Mouse (Mus musculus) inflammation-experienced regulatory T-cells, adult 6 months (primary cell): ENCODE measurements at regions not wholly inside any gene's neighbourhood (a gene's known extent, or its start where the extent isn't known, plus 50 kb on each side); places are given as distances from the start of the nearest gene placed in this dataset.

Experiments used
- ATAC-seq: one replicate; pipeline ENCODE4 v1.8.0; 2017

DNA sequence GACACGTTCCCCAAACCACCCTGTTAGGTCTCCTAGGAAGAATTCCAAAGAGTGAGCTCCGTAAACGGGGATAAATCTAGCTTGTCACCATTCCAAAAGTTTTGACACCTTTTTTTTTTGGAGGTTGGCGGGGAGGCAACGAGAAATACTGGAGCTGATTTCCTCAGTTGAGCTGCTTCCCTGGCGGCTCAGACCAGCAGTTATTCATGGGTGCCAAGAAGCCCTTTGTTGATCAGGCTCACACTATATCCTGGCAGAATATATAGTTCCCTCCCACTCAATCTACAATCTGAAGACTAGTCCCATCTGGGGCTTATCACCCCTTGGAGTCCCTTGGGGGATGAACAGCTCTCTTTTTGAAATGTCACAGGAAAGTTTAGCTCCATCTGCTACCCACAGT, 77.5 kb upstream of the Tiam2 start:
- no peak for ATAC-seq

DNA sequence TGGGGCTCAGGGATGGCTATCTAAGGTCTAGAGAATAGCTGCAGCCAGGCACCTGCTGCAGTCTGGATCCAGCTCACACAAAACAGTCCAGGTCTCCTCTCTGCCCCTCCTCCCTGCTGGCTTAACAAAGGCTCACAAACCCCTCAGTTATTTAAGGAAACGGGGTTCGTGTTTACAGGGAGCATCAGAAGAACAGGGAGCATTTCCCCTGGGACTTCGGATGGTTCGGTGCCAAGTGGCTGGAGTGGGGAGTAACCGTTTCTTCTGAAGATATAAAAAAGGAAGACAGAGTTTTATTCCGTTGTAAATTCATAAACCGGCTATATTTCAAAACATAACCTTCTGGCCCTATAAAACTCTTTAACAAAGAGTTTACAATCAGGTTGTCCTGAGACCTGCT, 77.1 kb upstream of the Tiam2 start:
- ATAC-seq = no peak

DNA sequence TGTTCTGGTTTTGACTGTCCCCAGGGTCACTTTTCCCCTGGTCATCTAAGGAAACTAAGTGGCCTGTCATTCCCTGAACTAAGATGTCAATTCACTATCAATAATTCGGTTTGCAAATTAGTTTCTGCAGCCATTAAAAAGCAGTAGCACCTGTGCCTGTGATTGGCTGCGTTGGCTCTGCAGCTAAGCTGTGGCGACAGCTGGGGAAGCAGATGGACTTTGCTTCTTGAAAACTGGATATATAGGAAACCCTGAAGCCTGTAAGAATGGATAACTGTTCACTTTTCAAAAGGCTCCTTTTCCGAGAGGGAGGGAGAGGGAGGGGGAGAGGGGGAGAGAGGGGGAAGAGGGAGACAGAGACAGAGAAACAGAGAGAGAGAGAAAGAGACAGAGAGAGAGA, 75.2 kb upstream of the Tiam2 start:
- no peak for ATAC-seq

DNA sequence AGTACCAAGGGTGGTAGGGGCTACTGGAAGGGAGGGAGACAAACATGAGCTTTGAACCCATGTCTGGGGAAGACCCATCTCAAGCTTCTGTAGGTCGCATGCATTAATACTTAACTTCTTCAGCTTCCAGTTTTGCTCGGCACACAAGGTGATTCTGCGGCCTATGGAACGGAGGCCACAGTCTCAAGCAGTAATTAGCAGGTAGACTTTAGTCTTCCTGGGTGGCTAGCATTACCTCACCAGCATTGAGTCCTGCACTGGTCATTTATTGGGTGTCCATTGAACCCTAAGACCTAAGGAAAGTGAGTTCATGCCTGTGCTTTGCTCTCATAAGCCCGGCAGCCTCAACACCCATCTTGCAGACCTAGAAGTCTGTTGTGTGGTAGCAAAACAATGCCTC, 74.4 kb upstream of the Tiam2 start:
- ATAC-seq = no peak

DNA sequence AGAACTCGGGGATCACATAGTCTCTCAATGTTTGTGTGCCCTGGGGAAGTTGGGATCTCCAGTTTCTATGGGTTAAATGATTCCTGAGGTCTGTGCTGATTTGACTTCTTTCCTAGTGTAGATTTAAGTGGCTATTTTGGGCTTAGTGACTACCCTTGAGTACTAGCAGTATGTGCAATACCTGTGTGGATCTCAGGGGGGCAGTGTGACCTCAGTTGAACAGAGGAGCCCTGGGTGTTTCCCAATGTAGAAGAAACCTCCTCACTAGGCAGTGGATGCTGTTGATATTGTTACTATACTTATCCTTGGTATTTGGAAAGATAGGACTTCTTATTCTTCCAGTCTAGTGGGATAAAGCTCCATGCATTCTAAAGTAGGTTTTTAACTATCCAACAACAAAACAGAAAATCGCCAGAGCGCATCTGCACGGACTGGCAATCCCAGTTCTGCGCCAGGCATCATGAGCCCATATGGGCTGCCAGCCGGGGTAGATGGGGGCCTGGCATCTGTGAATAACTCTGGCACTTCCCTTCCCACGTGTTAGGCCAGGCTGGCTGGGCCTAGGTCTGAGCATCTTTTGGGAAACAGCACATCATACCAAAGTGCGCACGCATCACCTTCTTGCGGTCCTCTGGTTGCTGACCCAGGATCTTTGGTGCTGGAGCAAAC, 72.7 kb upstream of the Tiam2 start:
- ATAC-seq = no peak

DNA sequence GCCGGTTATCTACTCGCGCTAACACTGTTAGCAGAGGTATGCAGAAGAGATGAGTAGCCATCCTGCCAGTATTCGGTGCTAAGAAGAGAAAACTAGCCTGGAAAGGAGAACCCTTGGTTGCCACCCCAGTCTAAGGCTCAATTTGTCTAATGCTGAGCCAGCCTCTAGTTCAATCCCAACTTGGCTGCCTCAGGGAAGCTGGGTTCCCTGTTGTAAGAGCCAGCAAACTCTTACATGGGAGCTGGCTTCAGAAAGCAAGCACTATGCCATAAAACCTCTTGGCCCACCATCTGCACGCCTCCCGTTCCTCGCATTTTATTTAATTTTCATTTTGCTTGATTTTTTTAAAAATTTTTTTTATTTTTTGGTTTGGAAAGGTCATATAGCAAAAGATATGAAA, 69.6 kb upstream of the Tiam2 start:
- no peak for ATAC-seq

DNA sequence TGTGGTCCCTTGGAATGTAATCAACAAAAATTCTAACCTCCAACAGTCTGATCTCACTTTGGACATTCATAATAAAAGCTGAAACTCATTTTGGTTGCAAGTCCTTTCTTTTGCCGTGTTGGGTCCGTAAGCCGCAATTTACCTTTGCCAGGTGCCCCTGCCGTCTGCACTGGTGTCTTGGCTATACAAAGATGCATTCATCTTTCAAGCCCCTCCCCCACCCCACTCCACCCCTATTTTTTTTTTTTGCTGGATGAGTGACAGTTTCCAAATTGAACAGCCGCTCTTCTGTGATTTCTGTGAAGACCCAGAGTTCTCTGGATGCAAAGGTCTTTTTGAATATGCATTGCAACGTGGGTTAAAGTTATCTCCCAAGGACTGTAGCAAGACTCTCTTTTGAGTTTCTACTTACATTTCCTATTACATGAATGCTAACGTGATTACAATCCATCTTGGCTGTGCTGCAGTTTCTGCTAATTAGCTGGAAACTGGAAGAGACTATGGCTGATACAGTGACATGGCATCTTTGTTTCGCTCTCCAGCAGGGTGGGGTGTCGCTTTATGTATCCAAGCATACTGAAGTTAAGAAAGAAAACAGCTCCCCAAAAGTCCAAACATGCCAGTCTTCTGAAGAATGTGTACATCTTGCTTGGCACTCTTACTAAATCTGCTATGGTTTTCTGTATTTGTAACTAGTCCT, 67.4 kb upstream of the Tiam2 start:
- ATAC-seq = no peak

DNA sequence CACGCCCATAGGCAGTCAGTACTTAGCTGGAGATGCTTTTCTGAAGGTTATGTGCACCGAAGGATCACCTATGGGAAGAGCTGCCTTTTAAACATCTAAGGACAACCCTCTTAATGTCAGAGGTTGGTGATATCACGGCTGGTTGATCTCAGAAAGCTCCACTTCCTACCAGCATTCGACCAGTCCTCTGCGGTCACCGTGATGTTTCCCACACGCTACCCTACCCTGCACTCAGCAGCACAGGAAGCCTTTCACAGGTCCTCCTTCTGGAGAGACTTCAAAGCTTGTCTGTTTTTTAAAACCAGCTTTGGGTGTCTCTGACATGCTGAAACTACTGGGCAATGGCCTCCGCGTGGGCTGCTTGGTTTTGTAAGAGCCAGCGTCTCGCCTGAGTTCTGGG, 65.6 kb upstream of the Tiam2 start:
- no peak for ATAC-seq

DNA sequence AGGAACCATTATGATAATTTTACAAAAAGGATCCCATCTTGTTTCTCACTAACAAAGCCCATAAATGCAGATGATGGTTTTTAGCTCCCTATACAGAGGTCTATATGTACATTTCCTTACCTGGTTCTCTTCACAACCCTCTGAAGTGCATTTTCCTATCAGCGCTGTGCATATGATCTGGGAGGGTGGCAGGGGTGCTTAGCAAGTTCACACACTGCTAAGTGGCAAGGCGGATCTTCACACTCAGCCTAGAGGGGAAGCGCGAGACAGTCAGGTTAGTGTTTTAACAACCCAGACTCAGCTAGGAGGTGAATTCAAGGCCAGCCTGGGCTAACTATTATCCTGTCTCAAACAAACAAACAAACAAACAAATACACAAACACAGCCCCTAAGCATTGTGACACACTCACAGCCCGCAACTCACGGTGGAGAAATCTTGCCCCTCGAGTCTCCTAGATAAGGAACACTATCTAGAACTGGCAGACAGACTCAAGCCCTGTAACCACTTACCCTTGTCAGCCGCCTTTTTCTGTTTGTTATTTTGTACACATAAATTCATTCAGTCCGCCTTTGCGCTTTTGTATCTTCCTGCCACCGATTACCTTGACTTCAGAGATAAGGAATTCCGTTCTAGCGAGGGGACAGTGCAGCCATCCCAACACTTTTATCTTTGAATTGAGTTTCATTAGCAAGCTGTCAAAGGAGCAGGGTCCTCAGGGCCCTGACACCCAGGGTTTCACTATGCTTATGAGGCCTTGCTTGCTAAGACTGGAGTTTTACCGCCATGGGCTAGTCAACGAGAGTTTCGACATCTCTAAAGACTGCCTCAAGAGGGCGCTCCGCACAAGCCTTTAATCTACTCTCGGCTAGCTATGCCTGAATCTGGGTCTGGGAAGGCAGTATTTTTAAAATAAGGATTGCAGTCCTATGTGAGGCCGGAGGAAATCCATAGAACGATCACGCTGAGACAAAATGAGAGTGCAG, 53.0 kb upstream of the Tiam2 start:
- ATAC-seq = peak; percentile 73

DNA sequence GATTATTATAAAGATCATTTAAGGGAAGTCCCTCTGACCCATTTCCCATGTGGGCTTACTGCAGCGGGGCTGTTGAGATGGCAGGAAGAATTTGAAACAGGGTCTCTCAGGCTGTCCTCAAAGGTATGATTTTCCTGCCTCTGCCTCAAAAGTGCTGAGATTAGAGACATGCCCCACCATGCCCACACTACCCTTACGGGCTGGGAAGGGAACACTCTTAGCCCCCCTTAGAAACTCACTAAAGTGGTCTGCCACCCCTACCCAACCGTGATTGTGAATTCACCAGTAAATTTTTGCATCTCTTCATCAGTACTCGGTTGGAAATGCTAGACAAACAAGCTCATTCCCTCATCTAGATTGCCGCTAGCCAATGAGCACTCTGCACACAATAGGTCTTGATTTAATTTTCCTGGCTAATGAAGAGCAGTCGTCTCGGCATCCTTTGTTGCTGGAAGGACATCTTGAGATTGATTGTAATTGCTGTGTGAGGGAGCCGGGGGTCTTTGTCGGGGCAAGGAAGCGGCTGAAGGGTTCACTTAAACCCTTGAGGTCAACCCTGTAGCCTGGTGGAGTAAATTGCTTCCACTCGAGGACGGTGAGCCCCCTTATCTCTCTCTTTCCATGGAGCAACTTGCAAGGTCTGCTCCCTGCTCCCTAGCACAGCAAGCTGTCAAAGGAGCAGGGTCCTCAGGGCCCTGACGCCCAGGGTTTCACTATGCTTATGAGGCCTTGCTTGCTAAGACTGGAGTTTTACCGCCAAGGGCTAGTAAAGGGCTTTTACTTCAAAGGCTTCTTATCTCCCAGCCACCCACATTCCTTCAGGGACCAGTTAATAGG, 51.7 kb upstream of the Tiam2 start:
- ATAC-seq = no peak
